Mouse (Mus musculus): ENCODE measurements at regions not wholly inside any gene's neighbourhood (a gene's known extent, or its start where the extent isn't known, plus 50 kb on each side); places are given as distances from the start of the nearest gene placed in this dataset.

DNA sequence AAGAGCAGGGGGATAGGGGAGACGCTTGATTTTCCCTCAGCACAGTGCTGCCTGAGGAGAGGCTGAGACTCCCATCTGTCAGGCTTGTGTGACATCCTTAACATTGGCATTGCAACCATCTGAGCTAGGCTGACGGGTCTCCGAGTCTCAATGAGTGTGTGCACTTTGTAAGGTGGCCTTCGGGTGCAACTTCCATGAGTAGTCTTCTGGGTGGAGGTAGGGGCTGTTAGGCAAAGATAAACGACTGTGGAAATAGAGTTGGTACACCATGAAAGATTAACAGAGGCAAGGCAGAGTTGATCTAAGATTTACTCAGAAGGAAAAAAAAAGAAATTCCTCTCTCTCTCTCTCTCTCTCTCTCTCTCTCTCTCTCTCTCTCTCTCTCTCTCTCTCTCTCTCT is 211.2 kb upstream of the Nr5a2 start:
- no peak overlapping the region for H3K27ac ChIP-seq (ENCODE audit: low read depth, low read length)
- no peaks in the 10 kb centered on the region for H3K4me1 ChIP-seq (replicated peaks; ENCODE audit: control insufficient read depth, insufficient read depth, low read length)
- no peak for TF ChIP-seq CTCF (IDR thresholded peaks at IDR 0.05; ENCODE audit: low read depth)
- H3K27me3 ChIP-seq (replicated peaks; ENCODE audit: control insufficient read depth, insufficient read depth, low read length): no peaks in the 10 kb centered on the region
- no peaks in the 10 kb centered on the region for H3K36me3 ChIP-seq (ENCODE audit: control insufficient read depth, insufficient read depth)
- no peak overlapping the region for H3K9ac ChIP-seq (ENCODE audit: low read depth, low read length)
- no peaks in the 10 kb centered on the region for H3K9me3 ChIP-seq (ENCODE audit: control insufficient read depth)
- no peak for ATAC-seq
- H3K4me2 ChIP-seq (replicated peaks; ENCODE audit: low read depth): no peak overlapping the region
- H3K4me3 ChIP-seq (ENCODE audit: low read depth, low read length): no peak overlapping the region
- 57% methylated on average over 5 of the region's 5 CpGs for WGBS

DNA sequence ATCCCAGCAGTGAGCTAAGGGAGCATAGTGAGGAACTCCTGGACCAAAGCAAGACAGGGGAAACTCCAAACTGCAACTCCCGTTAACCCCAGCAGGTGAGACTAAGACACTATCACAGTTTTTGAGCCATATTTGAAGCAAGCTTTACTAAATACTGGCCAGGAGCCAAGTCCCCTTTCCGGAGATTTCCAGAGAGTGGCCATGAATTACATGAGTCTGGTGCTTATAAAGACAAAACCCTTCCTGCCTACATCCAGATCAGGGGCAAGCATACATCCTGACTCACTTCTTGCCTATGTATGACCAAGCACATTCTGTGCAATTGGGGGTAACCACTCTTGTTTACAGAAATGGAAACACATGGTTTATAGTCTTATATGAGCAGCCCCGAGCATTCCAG is 187.6 kb upstream of the Nr5a2 start:
- Histone ChIP-seq H3K9ac (ENCODE audit: low read depth, low read length) (no peak overlapping the region), H3K27ac (ENCODE audit: low read depth, low read length) (no peak overlapping the region), H3K4me3 (ENCODE audit: low read depth, low read length) (no peak overlapping the region), H3K9me3 (ENCODE audit: control insufficient read depth) (no peaks in the 10 kb centered on the region), H3K36me3 (ENCODE audit: control insufficient read depth, insufficient read depth) (no peaks in the 10 kb centered on the region), H3K27me3 (replicated peaks; ENCODE audit: control insufficient read depth, insufficient read depth, low read length) (no peaks in the 10 kb centered on the region), H3K4me1 (replicated peaks; ENCODE audit: control insufficient read depth, insufficient read depth, low read length) (peaks cover 7% of the 10 kb centered on the region; the same call in 1 of the 2 replicates), H3K4me2 (replicated peaks; ENCODE audit: low read depth) (no peak overlapping the region)
- TF ChIP-seq CTCF (IDR thresholded peaks at IDR 0.05; ENCODE audit: low read depth): peak; percentile 49
- WGBS: 20% methylated on average over 3 of the region's 3 CpGs
- 0 out of 2 replicates have a peak, but pooled peaks have one; percentile 49 for ATAC-seq

- ATAC-seq: peak; percentile 94
- Histone ChIP-seq H3K4me3 (ENCODE audit: low read depth, low read length) (peak overlapping the region; percentile 21), H3K4me1 (replicated peaks; ENCODE audit: control insufficient read depth, insufficient read depth, low read length) (no peaks in the 10 kb centered on the region), H3K27ac (ENCODE audit: low read depth, low read length) (peak overlapping the region; percentile 77), H3K9me3 (ENCODE audit: control insufficient read depth) (no peaks in the 10 kb centered on the region), H3K9ac (ENCODE audit: low read depth, low read length) (no peak overlapping the region), H3K36me3 (ENCODE audit: control insufficient read depth, insufficient read depth) (no peaks in the 10 kb centered on the region), H3K4me2 (replicated peaks; ENCODE audit: low read depth) (peak overlapping the region; percentile 54), H3K27me3 (replicated peaks; ENCODE audit: control insufficient read depth, insufficient read depth, low read length) (no peaks in the 10 kb centered on the region)
- no peak for TF ChIP-seq CTCF (IDR thresholded peaks at IDR 0.05; ENCODE audit: low read depth)
- 15% methylated on average over 13 of the region's 13 CpGs for WGBS
These were observed 181.8 kb upstream of the Nr5a2 start for GRCm38 (mm10) chr1:137141879-137142570.

DNA sequence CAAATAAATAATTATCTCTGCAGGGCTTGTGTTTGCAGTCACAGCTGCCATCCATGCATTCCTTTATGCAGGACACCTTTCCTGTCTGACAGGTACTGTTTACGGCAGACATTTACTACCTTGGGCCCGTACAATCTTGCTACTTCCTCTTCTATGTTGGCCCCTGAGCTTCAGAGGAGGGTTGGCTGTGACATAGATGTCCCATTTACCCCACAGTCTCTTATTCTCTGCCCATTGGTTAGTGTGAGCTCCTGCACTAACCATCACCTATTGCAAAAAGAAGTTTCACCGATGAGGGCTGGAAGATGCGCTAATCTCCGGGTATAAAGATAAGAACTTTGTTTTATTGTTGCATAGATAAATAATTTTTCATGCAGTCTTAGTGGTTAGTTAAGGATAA is 181.1 kb upstream of the Nr5a2 start:
- Histone ChIP-seq H3K27me3 (replicated peaks; ENCODE audit: control insufficient read depth, insufficient read depth, low read length) (no peaks in the 10 kb centered on the region), H3K4me3 (ENCODE audit: low read depth, low read length) (no peak overlapping the region), H3K36me3 (ENCODE audit: control insufficient read depth, insufficient read depth) (no peaks in the 10 kb centered on the region), H3K4me1 (replicated peaks; ENCODE audit: control insufficient read depth, insufficient read depth, low read length) (no peaks in the 10 kb centered on the region), H3K27ac (ENCODE audit: low read depth, low read length) (peak overlapping the region; percentile 46; the same call in 1 of the 2 replicates), H3K9ac (ENCODE audit: low read depth, low read length) (no peak overlapping the region), H3K9me3 (ENCODE audit: control insufficient read depth) (no peaks in the 10 kb centered on the region), H3K4me2 (replicated peaks; ENCODE audit: low read depth) (peak overlapping the region; percentile 44)
- ATAC-seq: peak; percentile 83
- WGBS: 23% methylated on average over 5 of the region's 5 CpGs
- no peak for TF ChIP-seq CTCF (IDR thresholded peaks at IDR 0.05; ENCODE audit: low read depth)

- H3K9me3 ChIP-seq (ENCODE audit: control insufficient read depth): no peaks in the 10 kb centered on the region
- H3K27ac ChIP-seq (ENCODE audit: low read depth, low read length): no peak overlapping the region
- no peak for TF ChIP-seq CTCF (IDR thresholded peaks at IDR 0.05; ENCODE audit: low read depth)
- 69% methylated on average over 7 of the region's 7 CpGs for WGBS
- no peak overlapping the region for H3K4me3 ChIP-seq (ENCODE audit: low read depth, low read length)
- ATAC-seq: no peak
- H3K4me1 ChIP-seq (replicated peaks; ENCODE audit: control insufficient read depth, insufficient read depth, low read length): no peaks in the 10 kb centered on the region
- H3K36me3 ChIP-seq (ENCODE audit: control insufficient read depth, insufficient read depth): no peaks in the 10 kb centered on the region
- H3K9ac ChIP-seq (ENCODE audit: low read depth, low read length): no peak overlapping the region
- H3K27me3 ChIP-seq (replicated peaks; ENCODE audit: control insufficient read depth, insufficient read depth, low read length): no peaks in the 10 kb centered on the region
- no peak overlapping the region for H3K4me2 ChIP-seq (replicated peaks; ENCODE audit: low read depth)
These were observed 175.9 kb upstream of the Nr5a2 start for GRCm38 (mm10) chr1:137136156-137136555.

GRCm38 (mm10) chr1:137133734-137134133 is 173.5 kb upstream of the Nr5a2 start:
- Histone ChIP-seq H3K9me3 (ENCODE audit: control insufficient read depth) (no peaks in the 10 kb centered on the region), H3K4me2 (replicated peaks; ENCODE audit: low read depth) (no peak overlapping the region), H3K9ac (ENCODE audit: low read depth, low read length) (no peak overlapping the region), H3K36me3 (ENCODE audit: control insufficient read depth, insufficient read depth) (no peaks in the 10 kb centered on the region), H3K27ac (ENCODE audit: low read depth, low read length) (no peak overlapping the region), H3K4me1 (replicated peaks; ENCODE audit: control insufficient read depth, insufficient read depth, low read length) (no peaks in the 10 kb centered on the region), H3K27me3 (replicated peaks; ENCODE audit: control insufficient read depth, insufficient read depth, low read length) (no peaks in the 10 kb centered on the region), H3K4me3 (ENCODE audit: low read depth, low read length) (no peak overlapping the region)
- TF ChIP-seq CTCF (IDR thresholded peaks at IDR 0.05; ENCODE audit: low read depth): no peak
- WGBS: 27% methylated on average over 7 of the region's 7 CpGs
- no peak for ATAC-seq
